Mouse (Mus musculus) olfactory bulb, adult 2 months (tissue): ENCODE measurements at regions not wholly inside any gene's neighbourhood (a gene's known extent, or its start where the extent isn't known, plus 50 kb on each side); places are given as distances from the start of the nearest gene placed in this dataset.

Experiments used
- CTCF ChIP-seq: fragments of 200-500 bp; IDR thresholded peaks from 2 replicates; pipeline ENCODE4 v1.5.1; 2012; ENCODE audit warnings: low read depth, mild to moderate bottlenecking, low read length, moderate library complexity; ENCODE audit not compliant: insufficient read depth
- POLR2A ChIP-seq: fragments of 200-500 bp; IDR thresholded peaks from 2 replicates; pipeline ENCODE4 v1.6.1; 2012; ENCODE audit warnings: mild to moderate bottlenecking, low read depth, low read length, moderate library complexity; ENCODE audit not compliant: insufficient read depth

DNA sequence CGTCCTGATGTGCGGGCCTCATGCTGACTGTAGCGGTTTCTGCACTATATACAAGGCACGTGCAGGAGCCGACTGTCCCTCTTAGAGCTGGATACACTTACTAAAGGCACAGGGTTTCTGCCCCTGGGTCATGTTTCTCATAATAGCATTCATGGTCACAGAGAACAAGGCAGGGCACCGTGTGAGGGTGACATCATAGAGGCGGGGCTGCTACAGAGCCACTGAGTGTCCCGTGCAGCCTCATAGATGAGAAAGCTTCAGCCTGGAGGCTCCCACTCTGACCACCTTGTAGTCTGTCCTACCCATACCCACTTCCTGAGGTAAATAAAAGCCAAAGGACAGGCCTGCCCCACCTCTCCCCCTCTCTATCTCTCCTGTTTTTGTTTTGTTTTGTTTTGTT, 67.2 kb downstream of the Ubiad1 start:
- no peak for TF ChIP-seq CTCF
- no peak for TF ChIP-seq POLR2A
